Mouse (Mus musculus) cerebral cortex, adult 2 months (tissue): ENCODE measurements around the gene Aoc1.

Experiments used
- WGBS: fragments of 180-500 bp; shearing (Covaris S2); methylation state at CpG from one replicate; pipeline ENCODE4 v1.1.7; 2018; 5-methylcytosine and 5-hydroxymethylcytosine counted together

The Aoc1 gene

GRCm38 (mm10) chr6:48872596-48872995 is at the start of gene Aoc1:
Aoc1 (plus strand) TSS chr6:48872896.
- WGBS, result 82% methylated on average over 5 of the region's 5 CpGs

GRCm38 (mm10) chr6:48825016-48825415 is 47.7 kb upstream of the Aoc1 start:
- 66% methylated on average over 7 of the region's 7 CpGs for WGBS

- 97% methylated on average over 1 of the region's 1 CpGs for WGBS
Observed at GRCm38 (mm10) chr6:48828976-48829375, 43.7 kb upstream of the Aoc1 start.

GRCm38 (mm10) chr6:48830241-48830640 is 42.5 kb upstream of the Aoc1 start:
- 30% methylated on average over 1 of the region's 1 CpGs for WGBS

GRCm38 (mm10) chr6:48831141-48831540 is 41.6 kb upstream of the Aoc1 start:
- WGBS, result 79% methylated on average over 5 of the region's 5 CpGs

- WGBS, result 100% methylated on average over 1 of the region's 1 CpGs
Observed at GRCm38 (mm10) chr6:48832426-48832825, 40.3 kb upstream of the Aoc1 start.

- WGBS, result 97% methylated on average over 4 of the region's 4 CpGs
Observed at GRCm38 (mm10) chr6:48833515-48833914, 39.2 kb upstream of the Aoc1 start.

GRCm38 (mm10) chr6:48835241-48835640 is 37.5 kb upstream of the Aoc1 start:
- 83% methylated on average over 5 of the region's 5 CpGs for WGBS

- WGBS, result 95% methylated on average over 5 of the region's 5 CpGs
Observed at GRCm38 (mm10) chr6:48836146-48836545, 36.5 kb upstream of the Aoc1 start.

GRCm38 (mm10) chr6:48837516-48837915 is 35.2 kb upstream of the Aoc1 start:
- 88% methylated on average over 7 of the region's 7 CpGs for WGBS

- WGBS, result 74% methylated on average over 6 of the region's 6 CpGs
Observed at GRCm38 (mm10) chr6:48838321-48839080, 34.2 kb upstream of the Aoc1 start.

GRCm38 (mm10) chr6:48840371-48840969 is 32.2 kb upstream of the Aoc1 start, which contains the start of gene Tmem176a:
Tmem176a (plus strand) TSS chr6:48840919.
- 36% methylated on average over 7 of the region's 7 CpGs for WGBS

GRCm38 (mm10) chr6:48840973-48841625 is 31.6 kb upstream of the Aoc1 start, which contains the start of gene Tmem176b:
Tmem176b (minus strand) TSS chr6:48841496.
- WGBS, result 43% methylated on average over 6 of the region's 6 CpGs

- 70% methylated on average over 11 of the region's 11 CpGs for WGBS
Observed at GRCm38 (mm10) chr6:48842111-48842842, 30.4 kb upstream of the Aoc1 start.

- 73% methylated on average over 4 of the region's 4 CpGs for WGBS
Observed at GRCm38 (mm10) chr6:48845086-48845485, 27.6 kb upstream of the Aoc1 start.

GRCm38 (mm10) chr6:48851820-48852491 is 20.7 kb upstream of the Aoc1 start:
- WGBS, result 10% methylated on average over 29 of the region's 29 CpGs

- WGBS, result 98% methylated on average over 2 of the region's 2 CpGs
Observed at GRCm38 (mm10) chr6:48854155-48854554, 18.5 kb upstream of the Aoc1 start.

GRCm38 (mm10) chr6:48857613-48858302 is 14.9 kb upstream of the Aoc1 start:
- 58% methylated on average over 8 of the region's 8 CpGs for WGBS

- WGBS, result 16% methylated on average over 23 of the region's 23 CpGs
Observed at GRCm38 (mm10) chr6:48860130-48860815, 12.4 kb upstream of the Aoc1 start.

- 96% methylated on average over 1 of the region's 1 CpGs for WGBS
Observed at GRCm38 (mm10) chr6:48860851-48861250, 11.8 kb upstream of the Aoc1 start.
